Mouse (Mus musculus) stomach, embryonic 15.5 days (tissue): ENCODE measurements around the gene Itfg2. TPM values are rescaled to one million over a fixed set of nuclear protein-coding genes. Genes with fewer than 3 reads are reported as not detected.

Experiments
- ATAC-seq: fragments of 200-750 bp; cut with Nextera tagmentation; 2 replicates; pipeline ENCODE4 v1.8.0; 2017; ENCODE audit warnings: low read depth, moderate number of reproducible peaks, moderate TSS enrichment; ENCODE audit not compliant: insufficient read depth, low FRiP score
- H3K27ac ChIP-seq: fragments of 300-500 bp; sonication (generic); 2 replicates; pipeline ENCODE4 v1.5.1; 2015; ENCODE audit warnings: mild to moderate bottlenecking, inconsistent platforms
- H3K27me3 ChIP-seq: fragments of 300-500 bp; sonication (generic); replicated peaks from 2 replicates; pipeline ENCODE4 v1.6.1; 2015; ENCODE audit warnings: inconsistent platforms
- H3K36me3 ChIP-seq: fragments of 300-500 bp; sonication (generic); 2 replicates; pipeline ENCODE4 v1.6.1; 2015; ENCODE audit warnings: inconsistent platforms
- H3K4me1 ChIP-seq: fragments of 300-500 bp; sonication (generic); 2 replicates; pipeline ENCODE4 v1.6.1; 2015; ENCODE audit warnings: inconsistent platforms
- H3K4me2 ChIP-seq: fragments of 300-500 bp; sonication (generic); 2 replicates; pipeline ENCODE4 v1.6.1; 2015; ENCODE audit warnings: mild to moderate bottlenecking, inconsistent platforms
- H3K4me3 ChIP-seq: fragments of 300-500 bp; sonication (generic); replicated peaks from 2 replicates; pipeline ENCODE4 v1.5.1; 2015; ENCODE audit warnings: inconsistent platforms
- H3K9ac ChIP-seq: fragments of 300-500 bp; sonication (generic); 2 replicates; pipeline ENCODE4 v1.6.1; 2015; ENCODE audit warnings: inconsistent platforms
- H3K9me3 ChIP-seq: fragments of 300-500 bp; sonication (generic); 2 replicates; pipeline ENCODE4 v1.6.1; 2016; ENCODE audit warnings: inconsistent platforms
- WGBS: fragments of 180-500 bp; shearing (Covaris S2); methylation state at CpG from one replicate; pipeline ENCODE4 v1.1.7; 2015; 5-methylcytosine and 5-hydroxymethylcytosine counted together
- polyA plus RNA-seq: library from polyadenylated mRNA; unstranded; fragments of >200 nt; fragmentation: Nextera tagmentation; extraction: Ambion mirVana; gene quantifications from 2 replicates; pipeline ENCODE4 v1.2.1, GENCODE M21; 2015

Gene Itfg2
- polyA plus RNA-seq: 28.5 and 29.0 TPM in 2 replicates

DNA sequence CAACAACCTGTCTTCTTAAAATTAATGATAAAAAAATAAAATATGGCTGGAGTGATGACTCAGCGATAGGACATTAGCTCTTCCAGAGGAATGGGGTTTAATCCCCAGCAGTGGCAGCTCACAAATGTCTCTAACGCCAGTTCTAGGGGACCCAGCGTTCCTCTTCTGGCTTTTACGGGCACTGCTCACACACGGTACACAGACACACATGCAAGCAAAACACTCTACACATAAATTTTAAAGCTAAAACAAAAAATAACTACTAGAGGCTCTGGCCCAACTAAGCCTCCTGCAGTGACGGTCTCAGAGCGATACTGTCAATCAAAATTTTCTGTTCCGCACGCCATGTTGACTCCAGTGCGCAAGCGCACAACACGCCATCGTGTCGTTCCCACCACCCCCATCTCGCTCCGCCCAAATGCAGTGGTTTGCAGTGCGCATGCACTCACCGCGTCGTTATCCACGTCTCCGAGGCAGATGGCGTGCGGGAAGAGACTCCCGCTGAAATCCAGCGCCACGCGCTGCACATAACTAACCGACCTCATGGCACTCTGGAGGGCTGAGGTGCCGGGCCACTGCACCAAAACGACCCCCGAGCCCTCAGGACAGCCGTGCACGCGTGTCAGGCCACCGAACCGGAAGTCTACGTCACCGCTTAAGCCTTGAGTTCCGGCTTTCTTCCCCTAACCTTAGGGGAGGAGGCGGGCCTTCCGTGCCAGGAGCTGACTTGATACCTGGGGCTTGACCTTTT, at the start of gene Itfg2:
Itfg2 (minus strand) TSS at position 663 of the 751 bp plus-strand sequence.
- under 1% methylated on average over 42 of the region's 42 CpGs for WGBS
- H3K4me3 ChIP-seq: peak within 1 kb of the TSS; percentile 71

DNA sequence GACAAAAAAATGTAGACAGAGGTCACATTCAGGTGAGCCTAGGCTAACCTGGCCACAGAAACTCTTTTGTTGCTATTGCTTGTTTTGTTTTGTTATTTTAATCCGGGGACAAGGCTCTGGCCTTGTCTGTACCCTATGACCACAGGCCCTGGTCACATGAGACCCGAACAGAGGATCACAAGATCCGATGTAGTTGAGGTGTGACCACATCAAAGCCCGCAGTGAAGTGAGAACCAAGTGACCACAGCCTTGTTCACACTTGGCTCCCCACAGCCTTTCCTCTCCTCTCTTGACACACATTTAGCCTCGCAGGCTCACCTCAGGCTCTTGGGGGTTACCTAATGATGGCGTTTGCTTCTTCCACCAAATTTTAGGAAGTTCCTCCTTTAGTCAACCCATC, 49.4 kb upstream of the Itfg2 start:
- WGBS: 78% methylated on average over 6 of the region's 6 CpGs
- Histone ChIP-seq H3K27me3 (no peaks in the 10 kb centered on the region), H3K4me2 (no peak overlapping the region), H3K27ac (no peak overlapping the region), H3K4me3 (no peak overlapping the region), H3K36me3 (no peaks in the 10 kb centered on the region), H3K9me3 (no peaks in the 10 kb centered on the region), H3K4me1 (no peaks in the 10 kb centered on the region), H3K9ac (no peak overlapping the region)
- no peak for ATAC-seq

More for the DNA sequence above, at the start of gene Itfg2:
- Histone ChIP-seq H3K4me2 (peak within 1 kb of the TSS; percentile 72), H3K4me1 (no peaks in the 10 kb centered on the region), H3K9me3 (no peaks in the 10 kb centered on the region), H3K27ac (peak within 1 kb of the TSS; percentile 97), H3K36me3 (peaks cover 15% of the 10 kb centered on the region; the same call in 1 of the 2 replicates), H3K27me3 (no peaks in the 10 kb centered on the region), H3K9ac (peak within 1 kb of the TSS; percentile 65; the same call in 1 of the 2 replicates)
- peak; percentile 93 for ATAC-seq

DNA sequence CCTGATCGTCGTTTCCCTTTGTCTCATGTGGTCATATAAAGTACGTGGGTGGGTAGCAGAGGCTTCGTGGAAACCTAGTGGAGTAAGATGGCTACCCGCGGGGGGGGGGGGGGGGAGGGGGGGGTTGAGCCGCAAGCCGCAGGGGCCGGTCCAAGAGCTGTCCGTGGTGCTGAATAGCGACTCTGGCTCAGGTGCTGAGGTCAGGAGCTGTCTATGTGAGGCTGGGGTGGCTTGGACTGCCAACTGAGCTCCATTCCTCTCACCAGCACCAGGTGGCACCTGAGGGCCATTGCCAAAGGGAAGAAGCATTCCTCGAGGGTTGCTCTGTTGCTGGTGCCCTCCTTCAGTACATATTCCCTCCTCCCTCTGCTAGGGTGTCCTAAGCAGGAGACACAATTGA, 44.7 kb upstream of the Itfg2 start:
- 8% methylated on average over 12 of the region's 12 CpGs for WGBS
- ATAC-seq: no peak
- Histone ChIP-seq H3K27me3 (no peaks in the 10 kb centered on the region), H3K27ac (no peak overlapping the region), H3K36me3 (no peaks in the 10 kb centered on the region), H3K9me3 (no peaks in the 10 kb centered on the region), H3K4me1 (no peaks in the 10 kb centered on the region), H3K4me3 (no peak overlapping the region), H3K9ac (no peak overlapping the region), H3K4me2 (no peak overlapping the region)

DNA sequence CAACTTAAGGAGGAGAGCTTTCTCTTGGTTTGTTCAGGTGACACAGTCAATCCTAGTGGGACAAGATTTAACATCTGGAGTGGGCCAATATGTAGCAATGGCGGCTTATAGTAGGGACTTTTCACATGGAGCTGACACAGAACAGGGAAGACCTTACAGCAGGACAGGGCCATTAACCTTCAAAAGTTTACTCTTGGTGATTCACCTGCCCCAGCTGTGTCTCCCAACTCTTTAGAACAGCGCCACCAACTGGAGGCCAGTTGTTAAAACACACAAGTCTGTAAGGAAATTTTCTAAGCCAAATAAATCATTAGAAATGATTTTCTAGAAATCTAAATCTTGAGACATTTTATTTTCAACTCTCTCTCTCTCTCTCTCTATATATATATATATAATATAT, 42.6 kb upstream of the Itfg2 start:
- no peak for ATAC-seq
- no peak overlapping the region for H3K27ac ChIP-seq
- H3K9me3 ChIP-seq: no peaks in the 10 kb centered on the region
- H3K4me3 ChIP-seq: no peak overlapping the region
- 51% methylated on average over 2 of the region's 2 CpGs for WGBS
- no peaks in the 10 kb centered on the region for H3K4me1 ChIP-seq
- no peaks in the 10 kb centered on the region for H3K36me3 ChIP-seq
- H3K9ac ChIP-seq: no peak overlapping the region
- H3K4me2 ChIP-seq: no peak overlapping the region
- H3K27me3 ChIP-seq: no peaks in the 10 kb centered on the region

DNA sequence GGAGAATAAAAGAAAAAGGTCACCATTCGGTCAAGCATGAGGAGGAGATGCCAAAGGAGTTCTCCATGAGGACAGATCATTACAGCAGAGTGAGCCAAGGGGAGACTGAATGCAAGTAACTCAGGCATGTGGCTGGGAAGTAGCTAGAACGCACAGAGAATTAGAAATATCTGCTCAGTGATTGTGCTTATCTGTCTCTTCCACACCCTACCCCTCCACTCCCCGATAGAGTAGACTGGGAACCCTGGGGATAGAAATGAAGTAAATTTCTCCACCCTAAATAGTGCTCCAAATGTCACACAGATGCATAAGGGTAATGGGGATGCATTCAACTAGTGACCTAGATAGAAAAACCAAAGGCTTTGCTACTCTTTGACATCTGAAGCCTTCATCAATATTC, 41.8 kb upstream of the Itfg2 start:
- Histone ChIP-seq H3K27me3 (no peaks in the 10 kb centered on the region), H3K36me3 (no peaks in the 10 kb centered on the region), H3K4me1 (no peaks in the 10 kb centered on the region), H3K9ac (no peak overlapping the region), H3K4me3 (no peak overlapping the region), H3K4me2 (no peak overlapping the region), H3K9me3 (no peaks in the 10 kb centered on the region), H3K27ac (no peak overlapping the region)
- WGBS: 64% methylated on average over 3 of the region's 3 CpGs
- ATAC-seq: no peak

DNA sequence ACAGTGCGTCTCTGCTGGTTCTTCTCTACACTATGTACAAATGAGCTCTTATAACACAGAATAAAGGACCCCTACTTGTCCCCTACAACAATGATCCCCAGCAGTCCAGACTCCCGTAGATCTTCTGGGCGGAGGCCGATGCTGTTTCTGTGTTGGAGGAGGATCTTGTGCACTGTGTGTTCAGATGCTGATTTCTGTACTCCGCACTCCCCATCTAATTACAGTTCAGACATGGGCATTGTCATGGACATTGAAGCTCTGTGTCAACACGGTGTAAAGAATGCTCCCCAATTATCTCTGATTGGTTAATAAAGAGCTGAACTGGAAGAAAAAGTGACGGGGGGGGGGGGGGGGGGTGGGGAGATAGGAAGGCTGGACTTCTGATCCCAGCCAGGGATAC, 41.3 kb upstream of the Itfg2 start:
- Histone ChIP-seq H3K4me2 (no peak overlapping the region), H3K27ac (no peak overlapping the region), H3K36me3 (no peaks in the 10 kb centered on the region), H3K4me1 (no peaks in the 10 kb centered on the region), H3K4me3 (no peak overlapping the region), H3K9me3 (no peaks in the 10 kb centered on the region), H3K27me3 (no peaks in the 10 kb centered on the region), H3K9ac (no peak overlapping the region)
- no peak for ATAC-seq
- WGBS: 38% methylated on average over 7 of the region's 7 CpGs

DNA sequence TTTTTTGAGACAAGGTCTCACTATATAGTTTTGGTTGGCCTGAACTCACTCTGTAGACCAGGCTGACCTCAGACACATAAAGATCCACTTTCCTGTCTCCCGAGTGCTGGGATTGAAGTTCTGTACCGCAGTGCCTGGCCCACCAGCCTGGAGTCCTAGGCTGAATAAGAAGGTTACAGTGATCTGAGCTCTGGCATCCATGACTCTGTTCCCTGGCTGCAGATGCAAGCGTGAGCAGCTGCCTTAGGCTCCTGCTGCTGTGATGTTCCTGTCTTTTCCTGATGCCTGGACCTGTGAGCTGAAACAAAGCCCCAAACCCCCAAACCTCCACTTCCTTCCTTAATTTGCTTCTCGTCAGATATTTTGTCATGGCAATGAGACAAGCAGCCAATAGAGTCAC, 40.3 kb upstream of the Itfg2 start:
- Histone ChIP-seq H3K4me2 (no peak overlapping the region), H3K27ac (no peak overlapping the region), H3K9ac (no peak overlapping the region), H3K4me3 (no peak overlapping the region), H3K36me3 (no peaks in the 10 kb centered on the region), H3K9me3 (no peaks in the 10 kb centered on the region), H3K27me3 (no peaks in the 10 kb centered on the region), H3K4me1 (no peaks in the 10 kb centered on the region)
- 80% methylated on average over 4 of the region's 4 CpGs for WGBS
- ATAC-seq: no peak

DNA sequence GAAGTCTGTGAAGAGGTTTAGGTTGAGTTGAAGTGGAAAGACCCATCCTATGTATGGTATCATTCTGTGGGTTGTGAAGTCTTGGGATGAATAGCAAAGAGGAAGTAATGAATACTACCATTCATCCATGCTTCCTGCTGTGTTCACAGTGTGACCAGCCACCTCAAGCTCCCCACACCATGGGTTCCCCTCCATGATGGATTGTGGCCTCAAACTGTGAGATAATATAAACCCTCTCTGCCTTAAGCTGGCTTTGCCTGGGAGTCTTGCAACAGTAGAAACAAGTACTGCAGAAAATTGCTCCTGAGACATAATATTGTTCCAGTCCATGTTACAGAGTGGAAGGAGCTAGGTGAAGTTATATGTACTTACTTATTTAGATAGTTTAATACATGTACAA, 36.9 kb upstream of the Itfg2 start:
- Histone ChIP-seq H3K27me3 (no peaks in the 10 kb centered on the region), H3K4me2 (no peak overlapping the region), H3K36me3 (no peaks in the 10 kb centered on the region), H3K27ac (no peak overlapping the region), H3K4me3 (no peak overlapping the region), H3K9me3 (no peaks in the 10 kb centered on the region), H3K4me1 (no peaks in the 10 kb centered on the region), H3K9ac (no peak overlapping the region)
- ATAC-seq: no peak

DNA sequence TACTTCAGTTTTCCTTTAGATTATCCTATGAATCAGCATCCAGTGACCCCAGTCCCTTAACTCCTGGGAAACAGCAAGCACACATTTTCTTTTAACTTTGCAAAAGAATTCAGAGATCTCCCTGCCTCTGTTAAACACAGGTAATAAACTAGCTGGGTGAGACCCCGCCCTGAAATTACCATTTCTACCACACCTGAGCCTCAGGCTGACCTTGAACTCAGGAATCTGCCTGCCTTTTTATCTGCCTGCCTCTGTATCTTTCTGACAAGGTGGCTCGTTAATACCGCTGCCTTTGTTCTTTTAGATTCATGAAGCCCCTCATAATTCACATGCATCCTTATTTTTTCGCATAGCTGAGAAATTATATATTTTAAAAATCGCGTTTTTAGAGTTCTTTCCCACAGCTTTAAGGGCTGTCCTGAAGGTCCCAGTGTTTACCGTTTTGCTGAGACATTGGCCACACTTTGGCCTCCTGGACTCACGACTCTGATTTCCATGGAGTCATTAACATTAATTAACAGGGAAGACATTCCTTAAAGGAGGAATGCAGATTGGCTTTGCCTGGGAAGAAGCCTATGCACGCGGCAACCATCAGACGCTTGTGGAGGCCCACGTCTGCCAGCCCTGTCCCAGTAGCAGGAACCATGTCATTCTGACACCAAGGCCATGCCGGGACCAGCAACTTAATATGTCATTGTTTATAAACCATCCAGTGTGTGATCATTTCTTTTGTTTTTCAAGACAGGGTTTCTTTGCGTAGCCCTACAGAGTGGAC, 36.2 kb upstream of the Itfg2 start:
- no peak overlapping the region for H3K27ac ChIP-seq
- no peaks in the 10 kb centered on the region for H3K9me3 ChIP-seq
- no peaks in the 10 kb centered on the region for H3K4me1 ChIP-seq
- no peak overlapping the region for H3K9ac ChIP-seq
- no peaks in the 10 kb centered on the region for H3K27me3 ChIP-seq
- ATAC-seq: no peak
- H3K4me3 ChIP-seq: no peak overlapping the region
- 83% methylated on average over 14 of the region's 14 CpGs for WGBS
- H3K36me3 ChIP-seq: no peaks in the 10 kb centered on the region
- H3K4me2 ChIP-seq: no peak overlapping the region

DNA sequence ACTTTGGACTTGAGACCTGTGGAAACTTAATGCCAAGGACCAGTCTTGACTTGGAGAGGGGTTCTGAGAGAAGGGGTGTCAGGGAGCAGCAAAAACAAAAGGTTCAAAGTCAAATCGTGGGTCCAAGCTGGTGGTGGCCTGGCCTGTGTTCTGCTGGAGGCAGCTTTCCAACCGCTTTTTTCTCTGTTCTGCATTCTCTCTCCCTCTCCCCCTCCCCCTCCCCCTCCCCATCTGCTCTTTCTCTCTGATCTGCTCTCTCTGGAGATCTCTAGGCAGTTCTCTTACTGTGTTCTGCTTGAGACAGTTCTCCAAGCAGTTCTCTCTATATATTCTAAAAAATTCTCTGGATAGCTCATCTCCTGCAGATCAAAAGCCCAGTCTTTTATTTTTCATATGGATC, 35.6 kb upstream of the Itfg2 start:
- Histone ChIP-seq H3K4me1 (no peaks in the 10 kb centered on the region), H3K4me3 (no peak overlapping the region), H3K4me2 (no peak overlapping the region), H3K9me3 (no peaks in the 10 kb centered on the region), H3K27me3 (no peaks in the 10 kb centered on the region), H3K27ac (no peak overlapping the region), H3K9ac (no peak overlapping the region), H3K36me3 (no peaks in the 10 kb centered on the region)
- no peak for ATAC-seq
- 50% methylated on average over 2 of the region's 2 CpGs for WGBS

DNA sequence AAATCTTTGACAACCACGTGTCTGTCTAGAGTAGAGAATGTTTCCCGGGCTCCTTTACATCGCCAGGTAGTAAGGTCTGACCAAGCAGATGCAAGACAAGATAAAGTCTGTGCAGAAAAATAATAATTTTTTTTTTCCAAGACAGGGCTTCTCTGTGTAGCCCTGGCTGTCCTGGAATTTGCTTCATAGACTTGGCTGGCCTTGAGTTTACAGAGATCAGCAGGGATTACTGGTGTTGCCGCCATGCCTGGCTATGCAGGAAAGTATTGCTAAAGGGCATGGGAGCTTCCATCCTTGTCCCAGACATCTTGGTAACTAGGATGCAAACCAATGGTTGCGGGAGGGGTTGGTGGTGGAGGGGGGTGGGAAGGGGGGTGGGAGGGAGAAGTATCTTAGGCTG, 32.5 kb upstream of the Itfg2 start:
- 78% methylated on average over 5 of the region's 5 CpGs for WGBS
- Histone ChIP-seq H3K4me2 (no peak overlapping the region), H3K27me3 (no peaks in the 10 kb centered on the region), H3K27ac (no peak overlapping the region), H3K9ac (no peak overlapping the region), H3K4me1 (no peaks in the 10 kb centered on the region), H3K4me3 (no peak overlapping the region), H3K9me3 (no peaks in the 10 kb centered on the region), H3K36me3 (no peaks in the 10 kb centered on the region)
- no peak for ATAC-seq

DNA sequence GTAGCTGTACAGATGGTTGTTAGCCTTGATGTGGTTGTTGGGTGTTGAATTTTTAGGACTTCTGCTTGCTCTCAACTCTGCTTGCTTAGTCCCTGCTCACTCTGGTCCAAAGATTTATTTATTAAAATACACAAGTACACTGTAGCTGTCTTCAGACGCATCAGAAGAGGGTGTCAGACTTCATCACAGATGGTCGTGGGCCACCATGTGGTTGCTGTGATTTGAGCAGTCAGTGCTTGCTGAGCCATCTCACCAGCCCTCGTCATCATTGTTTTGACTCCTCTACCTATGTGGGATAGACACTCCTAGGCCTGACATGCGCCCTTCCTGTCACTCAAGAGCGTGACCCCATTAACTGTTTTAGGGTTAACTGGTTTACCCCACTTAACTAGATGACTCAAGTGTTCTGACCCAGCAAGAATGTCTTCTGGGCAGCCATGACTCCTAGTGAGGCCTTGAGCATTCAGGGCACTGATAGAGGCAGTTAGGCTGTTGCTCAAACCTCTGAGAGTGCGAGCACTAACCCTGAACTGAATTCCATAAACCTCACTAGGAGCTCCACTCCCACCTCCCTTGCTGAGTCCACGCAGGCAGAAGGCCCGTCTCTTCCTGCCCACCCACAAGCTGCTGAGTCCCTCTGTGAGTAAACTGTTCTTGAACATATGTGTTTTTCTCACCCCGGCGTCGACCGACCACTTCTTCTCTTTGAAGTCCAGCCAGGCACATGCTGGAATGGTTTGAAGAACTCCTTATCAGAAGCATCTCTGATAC, 31.3 kb upstream of the Itfg2 start:
- Histone ChIP-seq H3K9ac (no peak overlapping the region), H3K36me3 (no peaks in the 10 kb centered on the region), H3K9me3 (no peaks in the 10 kb centered on the region), H3K27me3 (no peaks in the 10 kb centered on the region), H3K4me2 (no peak overlapping the region), H3K4me3 (no peak overlapping the region), H3K4me1 (no peaks in the 10 kb centered on the region), H3K27ac (no peak overlapping the region)
- 62% methylated on average over 12 of the region's 12 CpGs for WGBS
- no peak for ATAC-seq
